Mouse (Mus musculus): ENCODE results near the gene Dnajc1. TPM values are rescaled to one million over a fixed set of nuclear protein-coding genes. Genes with fewer than 3 reads are reported as not detected.

Gene Dnajc1
- polyA plus RNA-seq, 1 experiment from 2014 or later: 34.5 TPM

DNA sequence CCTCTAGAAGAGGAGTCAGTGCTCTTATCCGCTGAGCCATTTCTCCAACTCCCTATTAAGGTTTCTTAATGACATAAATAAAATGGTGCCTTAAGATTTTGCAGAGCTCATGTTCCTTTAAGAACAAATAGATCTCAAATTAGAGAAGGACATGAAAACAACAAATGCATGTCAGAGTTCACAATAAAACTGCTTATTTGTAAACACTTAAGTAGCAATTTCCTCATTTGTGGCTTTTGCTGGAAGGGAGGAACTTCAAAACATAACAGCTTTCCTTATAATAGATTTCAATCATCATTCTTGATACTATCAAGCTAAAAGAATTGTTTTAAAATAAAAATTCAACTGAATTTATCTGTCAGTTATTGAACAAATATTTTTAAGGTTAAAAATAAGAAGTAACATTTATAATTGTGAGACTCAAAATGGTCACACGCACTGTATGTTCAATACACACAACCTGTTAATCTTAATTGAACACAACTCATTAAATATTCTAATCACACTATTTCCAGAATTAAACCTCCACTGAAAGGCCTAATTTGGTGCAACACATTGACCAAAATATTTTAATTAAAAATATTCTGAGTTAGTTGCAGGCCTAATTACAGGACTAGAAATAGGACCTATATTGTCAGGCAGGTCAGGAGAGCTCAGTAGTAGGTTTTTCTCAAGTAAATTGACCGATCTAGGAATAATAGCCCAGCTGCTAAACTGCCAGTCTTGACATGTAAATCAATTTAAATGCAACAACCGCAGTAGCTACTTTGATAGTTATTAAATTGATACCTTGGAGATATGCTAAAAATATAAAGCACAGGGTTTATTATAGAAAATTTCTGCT lies 82.1 kb downstream of the Dnajc1 start:
- Histone ChIP-seq H3K36me3 (ENCODE audit: control insufficient read depth, insufficient read depth, low read length) (no peaks in the 10 kb centered on the region), H3K9ac (ENCODE audit: low read length) (no peak overlapping the region), H3K27ac (replicated peaks) (no peak overlapping the region), H3K4me3 (ENCODE audit: low read depth, low read length) (no peak overlapping the region), H3K4me2 (replicated peaks; ENCODE audit: low read depth) (no peak overlapping the region), H3K4me1 (replicated peaks; ENCODE audit: control insufficient read depth, insufficient read depth) (no peaks in the 10 kb centered on the region), H3K27me3 (ENCODE audit: control insufficient read depth, insufficient read depth, low read length) (no peaks in the 10 kb centered on the region), H3K9me3 (ENCODE audit: control insufficient read depth, low read length) (no peaks in the 10 kb centered on the region)
- WGBS: 92% methylated on average over 4 of the region's 4 CpGs
- ATAC-seq (ENCODE audit: low FRiP score, low TSS enrichment) (no peak), DNase-seq (ENCODE audit: low spot score) (no peak)
- TF ChIP-seq CTCF (IDR thresholded peaks at IDR 0.05; ENCODE audit: low read depth) (no peak), EP300 (optimal IDR thresholded peaks at IDR 0.05) (no peak)

- Histone ChIP-seq H3K4me2 (replicated peaks; ENCODE audit: low read depth) (no peak overlapping the region), H3K27ac (replicated peaks) (no peak overlapping the region), H3K9me3 (ENCODE audit: control insufficient read depth, low read length) (no peaks in the 10 kb centered on the region), H3K36me3 (ENCODE audit: control insufficient read depth, insufficient read depth, low read length) (no peaks in the 10 kb centered on the region), H3K4me1 (replicated peaks; ENCODE audit: control insufficient read depth, insufficient read depth) (no peaks in the 10 kb centered on the region), H3K4me3 (ENCODE audit: low read depth, low read length) (no peak overlapping the region), H3K27me3 (ENCODE audit: control insufficient read depth, insufficient read depth, low read length) (no peaks in the 10 kb centered on the region), H3K9ac (ENCODE audit: low read length) (no peak overlapping the region)
- WGBS: 81% methylated on average over 7 of the region's 7 CpGs
- TF ChIP-seq CTCF (IDR thresholded peaks at IDR 0.05; ENCODE audit: low read depth): no peak
- TF ChIP-seq EP300 (optimal IDR thresholded peaks at IDR 0.05): no peak
- DNase-seq (ENCODE audit: low spot score): no peak
- ATAC-seq (ENCODE audit: low FRiP score, low TSS enrichment): no peak
Measured at GRCm38 (mm10) chr2:18307440-18308305, 85.0 kb downstream of the Dnajc1 start.

DNA sequence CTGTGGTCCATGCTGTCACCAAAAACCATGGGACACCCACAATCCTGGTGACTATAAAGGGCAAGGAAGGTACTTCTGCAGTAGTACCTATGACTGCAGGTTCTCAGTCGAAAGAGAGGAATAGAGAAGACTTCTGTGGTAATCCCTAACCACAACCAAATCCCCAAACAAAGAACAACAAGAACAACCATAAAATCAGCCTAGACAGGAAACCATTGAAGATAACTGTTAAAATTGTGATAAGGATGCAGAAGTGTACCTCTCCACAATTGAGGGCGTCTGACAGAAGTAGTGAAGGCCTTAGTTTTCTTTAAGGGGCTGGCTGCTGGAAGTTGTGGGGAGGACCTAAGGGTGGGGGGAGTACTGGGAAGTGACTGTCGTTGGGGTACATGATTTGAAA lies 91.7 kb downstream of the Dnajc1 start:
- no peaks in the 10 kb centered on the region for H3K9me3 ChIP-seq (ENCODE audit: control insufficient read depth, low read length)
- H3K4me1 ChIP-seq (replicated peaks; ENCODE audit: control insufficient read depth, insufficient read depth): no peaks in the 10 kb centered on the region
- no peak for DNase-seq (ENCODE audit: low spot score)
- no peak overlapping the region for H3K9ac ChIP-seq (ENCODE audit: low read length)
- 83% methylated on average over 3 of the region's 3 CpGs for WGBS
- 0 out of 2 replicates have a peak, but pooled peaks cover 3% of the 10 kb centered on the region for H3K36me3 ChIP-seq (ENCODE audit: control insufficient read depth, insufficient read depth, low read length)
- no peak overlapping the region for H3K4me2 ChIP-seq (replicated peaks; ENCODE audit: low read depth)
- no peak overlapping the region for H3K4me3 ChIP-seq (ENCODE audit: low read depth, low read length)
- no peak for ATAC-seq (ENCODE audit: low FRiP score, low TSS enrichment)
- H3K27me3 ChIP-seq (ENCODE audit: control insufficient read depth, insufficient read depth, low read length): no peaks in the 10 kb centered on the region
- no peak overlapping the region for H3K27ac ChIP-seq (replicated peaks)
- no peak for TF ChIP-seq EP300 (optimal IDR thresholded peaks at IDR 0.05)
- TF ChIP-seq CTCF (IDR thresholded peaks at IDR 0.05; ENCODE audit: low read depth): no peak

- ATAC-seq (ENCODE audit: low FRiP score, low TSS enrichment): no peak
- H3K9me3 ChIP-seq (ENCODE audit: control insufficient read depth, low read length): 0 out of 2 replicates have a peak, but pooled peaks cover 2% of the 10 kb centered on the region
Measured at GRCm38 (mm10) chr2:18285175-18285574, 107.5 kb downstream of the Dnajc1 start.

DNA sequence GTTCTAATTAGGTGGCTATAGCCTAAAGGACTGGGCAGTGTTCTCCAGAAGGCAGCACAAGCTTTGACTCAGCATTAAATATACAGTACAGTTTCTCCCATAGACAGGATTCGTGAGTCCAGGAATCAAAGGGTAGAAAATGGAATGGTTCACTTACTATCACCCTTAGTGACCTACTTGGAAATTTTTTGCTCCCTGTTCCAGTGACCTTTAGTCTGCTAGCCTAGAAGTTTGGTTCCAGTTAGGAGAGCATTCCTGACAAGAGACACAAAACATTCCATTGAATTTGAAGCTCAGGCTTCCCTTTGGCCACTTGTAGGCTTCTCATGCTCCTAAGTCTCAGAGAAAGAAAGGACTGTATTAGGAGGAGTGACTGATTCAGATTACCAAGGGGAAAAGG lies 126.9 kb downstream of the Dnajc1 start:
- Histone ChIP-seq H3K27me3 (ENCODE audit: control insufficient read depth, insufficient read depth, low read length) (no peaks in the 10 kb centered on the region), H3K4me2 (replicated peaks; ENCODE audit: low read depth) (no peak overlapping the region), H3K36me3 (ENCODE audit: control insufficient read depth, insufficient read depth, low read length) (no peaks in the 10 kb centered on the region), H3K9ac (ENCODE audit: low read length) (no peak overlapping the region), H3K9me3 (ENCODE audit: control insufficient read depth, low read length) (no peaks in the 10 kb centered on the region), H3K4me3 (ENCODE audit: low read depth, low read length) (no peak overlapping the region), H3K27ac (replicated peaks) (no peak overlapping the region), H3K4me1 (replicated peaks; ENCODE audit: control insufficient read depth, insufficient read depth) (no peaks in the 10 kb centered on the region)
- TF ChIP-seq CTCF (IDR thresholded peaks at IDR 0.05; ENCODE audit: low read depth): no peak
- no peak for TF ChIP-seq EP300 (optimal IDR thresholded peaks at IDR 0.05)
- 93% methylated on average over 1 of the region's 1 CpGs for WGBS
- ATAC-seq (ENCODE audit: low FRiP score, low TSS enrichment) (no peak), DNase-seq (ENCODE audit: low spot score) (no peak)

More at GRCm38 (mm10) chr2:18285175-18285574, 107.5 kb downstream of the Dnajc1 start:
- H3K27ac ChIP-seq (replicated peaks): no peak overlapping the region
- WGBS: 95% methylated on average over 6 of the region's 6 CpGs
- no peak for DNase-seq (ENCODE audit: low spot score)
- no peak overlapping the region for H3K4me2 ChIP-seq (replicated peaks; ENCODE audit: low read depth)
- no peaks in the 10 kb centered on the region for H3K4me1 ChIP-seq (replicated peaks; ENCODE audit: control insufficient read depth, insufficient read depth)
- H3K9ac ChIP-seq (ENCODE audit: low read length): no peak overlapping the region
- peaks cover 10% of the 10 kb centered on the region for H3K36me3 ChIP-seq (ENCODE audit: control insufficient read depth, insufficient read depth, low read length)
- no peaks in the 10 kb centered on the region for H3K27me3 ChIP-seq (ENCODE audit: control insufficient read depth, insufficient read depth, low read length)
- no peak overlapping the region for H3K4me3 ChIP-seq (ENCODE audit: low read depth, low read length)
- peak; percentile 31 for TF ChIP-seq CTCF (IDR thresholded peaks at IDR 0.05; ENCODE audit: low read depth)
- TF ChIP-seq EP300 (optimal IDR thresholded peaks at IDR 0.05): no peak

All from stomach, postnatal 0 days (tissue).